ENCODE assay signal across 9 mouse cellular contexts in genomic region chr10:12573601-12574000, GRCm38 (mm10).
DNase-seq lines count a peak whose midpoint lies in the region; ATAC-seq lines count a peak whose summit lies in the region.
"Had no signal": no experiment of that assay in that cellular context is flagged by ENCODE, and none has a peak within 500 bp of the region (broad histone marks: within the 10 kb centered on the region; RNA-seq: fewer than 3 reads in every experiment).

No protein-coding gene starts in this region.

- H3K9me3 ChIP-seq in forebrain, embryonic 10.5 days, result no peaks in the 10 kb centered on the region
- H3K9me3 ChIP-seq in forebrain, embryonic 16.5 days (ENCODE audit: control insufficient read depth, low read length), result no peaks in the 10 kb centered on the region
- H3K9me3 ChIP-seq in intestine, embryonic 15.5 days, result no peaks in the 10 kb centered on the region
- H3K9me3 ChIP-seq in forebrain, embryonic 14.5 days (replicated peaks; ENCODE audit: control insufficient read depth, low read length), result no peaks in the 10 kb centered on the region
- H3K9me3 ChIP-seq: hindbrain, embryonic 15.5 days had no signal

- peaks cover 42% of the 10 kb centered on the region for H3K4me1 ChIP-seq in forebrain, embryonic 10.5 days
- no peaks in the 10 kb centered on the region; the same call in 1 of the 2 replicates for H3K4me1 ChIP-seq in forebrain, embryonic 16.5 days (replicated peaks; ENCODE audit: control insufficient read depth, insufficient read depth, low read length)
- no peaks in the 10 kb centered on the region for H3K4me1 ChIP-seq in intestine, embryonic 15.5 days (replicated peaks)
- peaks cover 6% of the 10 kb centered on the region; the same call in 1 of the 2 replicates for H3K4me1 ChIP-seq in forebrain, embryonic 14.5 days (ENCODE audit: control insufficient read depth, insufficient read depth, low read length)

- DNase-seq in forebrain, embryonic 10.5 days (ENCODE audit: extremely low spot score, low spot score), result no peak
- peak; percentile 77 for DNase-seq in 416B (ENCODE audit: low read depth)
- peak; percentile 48 for DNase-seq in embryo, embryonic 11 days
- DNase-seq in testis, postnatal 10 days (ENCODE audit: low spot score), result no peak
- no peak for DNase-seq in thymus, postnatal 4 days
- no peak for DNase-seq in forebrain, embryonic 14.5 days (ENCODE audit: low spot score)

- H3K27me3 ChIP-seq in forebrain, embryonic 10.5 days (ENCODE audit: poor library complexity, severe bottlenecking), result no peaks in the 10 kb centered on the region
- no peaks in the 10 kb centered on the region for H3K27me3 ChIP-seq in forebrain, embryonic 16.5 days (replicated peaks; ENCODE audit: control insufficient read depth, insufficient read depth, low read length)
- H3K27me3 ChIP-seq in intestine, embryonic 15.5 days (replicated peaks), result no peaks in the 10 kb centered on the region
- H3K27me3 ChIP-seq in forebrain, embryonic 14.5 days (replicated peaks; ENCODE audit: control insufficient read depth, insufficient read depth, low read length), result no peaks in the 10 kb centered on the region
- H3K27me3 ChIP-seq: hindbrain, embryonic 15.5 days had no signal

- no peaks in the 10 kb centered on the region for H3K36me3 ChIP-seq in forebrain, embryonic 10.5 days (replicated peaks)
- H3K36me3 ChIP-seq in forebrain, embryonic 16.5 days (ENCODE audit: control insufficient read depth, insufficient read depth), result no peaks in the 10 kb centered on the region
- no peaks in the 10 kb centered on the region for H3K36me3 ChIP-seq in intestine, embryonic 15.5 days
- no peaks in the 10 kb centered on the region for H3K36me3 ChIP-seq in forebrain, embryonic 14.5 days (ENCODE audit: control insufficient read depth, insufficient read depth, low read length)
- H3K36me3 ChIP-seq: hindbrain, embryonic 15.5 days had no signal

- 7% methylated on average over 5 of the region's 6 CpGs for WGBS in forebrain, embryonic 10.5 days
- WGBS in forebrain, embryonic 16.5 days, result 22% methylated on average over 6 of the region's 6 CpGs
- 19% methylated on average over 6 of the region's 6 CpGs for WGBS in intestine, embryonic 15.5 days
- WGBS in forebrain, embryonic 14.5 days, result 15% methylated on average over 6 of the region's 6 CpGs

- peak overlapping the region; percentile 63 for H3K27ac ChIP-seq in forebrain, embryonic 10.5 days
- H3K27ac ChIP-seq in forebrain, embryonic 16.5 days (ENCODE audit: low read length), result no peak overlapping the region
- H3K27ac ChIP-seq in intestine, embryonic 15.5 days, result no peak overlapping the region
- H3K27ac ChIP-seq in forebrain, embryonic 14.5 days (ENCODE audit: low read depth, low read length), result no peak overlapping the region
- H3K27ac ChIP-seq: hindbrain, embryonic 15.5 days had no signal

- H3K4me3 ChIP-seq in forebrain, embryonic 10.5 days, result 0 out of 2 replicates have a peak overlapping the region, but pooled peaks have one; percentile 10
- no peak overlapping the region for H3K4me3 ChIP-seq in forebrain, embryonic 16.5 days (replicated peaks; ENCODE audit: low read length)
- H3K4me3 ChIP-seq in intestine, embryonic 15.5 days (replicated peaks), result no peak overlapping the region
- H3K4me3 ChIP-seq in forebrain, embryonic 14.5 days (ENCODE audit: low read depth, low read length), result no peak overlapping the region
- H3K4me3 ChIP-seq: hindbrain, embryonic 15.5 days had no signal

- no peak for ATAC-seq in forebrain, embryonic 16.5 days
- peak; percentile 77 for ATAC-seq in intestine, embryonic 15.5 days
- no peak for ATAC-seq in forebrain, embryonic 14.5 days

- no peak overlapping the region for H3K9ac ChIP-seq in forebrain, embryonic 16.5 days (replicated peaks; ENCODE audit: low read depth, low read length)
- no peak overlapping the region for H3K9ac ChIP-seq in intestine, embryonic 15.5 days
- H3K9ac ChIP-seq in forebrain, embryonic 14.5 days (ENCODE audit: low read length), result no peak overlapping the region
- H3K9ac ChIP-seq: hindbrain, embryonic 15.5 days had no signal

- no peak overlapping the region for H3K4me2 ChIP-seq in forebrain, embryonic 16.5 days (ENCODE audit: low read length)
- 0 out of 2 replicates have a peak overlapping the region, but pooled peaks have one; percentile 9 for H3K4me2 ChIP-seq in intestine, embryonic 15.5 days (replicated peaks)
- H3K4me2 ChIP-seq in forebrain, embryonic 14.5 days (ENCODE audit: low read length), result no peak overlapping the region

Comparison
In these comparisons a context has a peak if more than half of its experiments do, and no peak if none do; other contexts are left out.
1. DNase-seq: peak in 416B (single experiment) and embryo, embryonic 11 days (single experiment); none in forebrain, embryonic 10.5 days (single experiment), testis, postnatal 10 days (single experiment), thymus, postnatal 4 days (single experiment) and forebrain, embryonic 14.5 days (single experiment).